9 mouse cellular contexts compared by ENCODE assay signal in genomic region chr7:80203638-80204096, GRCm38 (mm10). TPM values are rescaled to one million over a fixed set of nuclear protein-coding genes. Genes with fewer than 3 reads are reported as not detected.
DNase-seq lines count a peak whose midpoint lies in the region; ATAC-seq and TF ChIP-seq lines count a peak whose summit lies in the region.
"Had no signal": no experiment of that assay in that cellular context is flagged by ENCODE, and none has a peak within 500 bp of the region (broad histone marks: within the 10 kb centered on the region; RNA-seq: fewer than 3 reads in every experiment).

No protein-coding gene starts in this region.

- no peak overlapping the region for H3K4me3 ChIP-seq in layer of hippocampus, adult 2 months
- H3K4me3 ChIP-seq in forebrain, embryonic 16.5 days (replicated peaks; ENCODE audit: low read length), result no peak overlapping the region
- H3K4me3 ChIP-seq in liver, postnatal 0 days (ENCODE audit: low read depth, low read length), result peak overlapping the region; percentile 13; the same call in 1 of the 2 replicates
- H3K4me3 ChIP-seq: myocyte had no signal

- peaks cover 67% of the 10 kb centered on the region for H3K4me1 ChIP-seq in forebrain, embryonic 16.5 days (replicated peaks; ENCODE audit: control insufficient read depth, insufficient read depth, low read length)
- peaks cover 84% of the 10 kb centered on the region for H3K4me1 ChIP-seq in liver, postnatal 0 days (ENCODE audit: insufficient read depth)

- DNase-seq in layer of hippocampus, adult 2 months (ENCODE audit: low spot score in 2 of 2), result no peak
- no peak for DNase-seq in layer of hippocampus, postnatal 25 days (ENCODE audit: extremely low spot score in 1 of 2, low spot score in 1 of 2)
- DNase-seq in liver, postnatal 0 days, result peak; percentile 61
- DNase-seq in spleen, postnatal 36 days (ENCODE audit: low spot score in 2 of 2), result peak; percentile 88 to 89
- DNase-seq in frontal cortex, adult 2 months (ENCODE audit: extremely low spot score in 1 of 2, low spot score in 1 of 2), result no peak
- no peak for DNase-seq in kidney, adult 8-10 months
- no peak for DNase-seq in heart, postnatal 10 days

- no peak for ATAC-seq in forebrain, embryonic 16.5 days
- ATAC-seq in liver, postnatal 0 days, result no peak

- H3K36me3 ChIP-seq in forebrain, embryonic 16.5 days (ENCODE audit: control insufficient read depth, insufficient read depth), result no peaks in the 10 kb centered on the region
- H3K36me3 ChIP-seq in liver, postnatal 0 days (replicated peaks; ENCODE audit: insufficient read depth, low read length), result peaks cover 20% of the 10 kb centered on the region

- intact Hi-C loops in heart, postnatal 10 days (cut with DNase I), result no loop called here

- H3K9ac ChIP-seq in forebrain, embryonic 16.5 days (replicated peaks; ENCODE audit: low read depth, low read length), result no peak overlapping the region; the same call in 1 of the 2 replicates
- H3K9ac ChIP-seq in liver, postnatal 0 days (replicated peaks), result peak overlapping the region; percentile 27

- TF ChIP-seq CTCF in layer of hippocampus, adult 2 months (conservative IDR thresholded peaks at IDR 0.05), result no peak
- no peak for TF ChIP-seq CTCF in liver, postnatal 0 days (IDR thresholded peaks at IDR 0.05; ENCODE audit: low read depth)

- 44% methylated on average over 12 of the region's 12 CpGs for WGBS in forebrain, embryonic 16.5 days
- 26% methylated on average over 12 of the region's 12 CpGs for WGBS in liver, postnatal 0 days (ENCODE audit: insufficient replicate concordance)

- no peak overlapping the region for H3K4me2 ChIP-seq in forebrain, embryonic 16.5 days (ENCODE audit: low read length)
- H3K4me2 ChIP-seq in liver, postnatal 0 days (ENCODE audit: low read depth, low read length), result peak overlapping the region; percentile 90

- peak overlapping the region; percentile 23; the same call in 1 of the 2 replicates for H3K27ac ChIP-seq in layer of hippocampus, adult 2 months
- H3K27ac ChIP-seq in forebrain, embryonic 16.5 days (ENCODE audit: low read length), result peak overlapping the region; percentile 17; the same call in 1 of the 2 replicates
- H3K27ac ChIP-seq in liver, postnatal 0 days (ENCODE audit: low read depth), result peak overlapping the region; percentile 98

- no peaks in the 10 kb centered on the region for H3K9me3 ChIP-seq in forebrain, embryonic 16.5 days (ENCODE audit: control insufficient read depth, low read length)
- no peaks in the 10 kb centered on the region for H3K9me3 ChIP-seq in liver, postnatal 0 days (ENCODE audit: low read length)

- no peak for TF ChIP-seq EP300 in liver, postnatal 0 days (IDR thresholded peaks at IDR 0.05; ENCODE audit: low read depth)

- H3K27me3 ChIP-seq in forebrain, embryonic 16.5 days (replicated peaks; ENCODE audit: control insufficient read depth, insufficient read depth, low read length), result no peaks in the 10 kb centered on the region
- no peaks in the 10 kb centered on the region for H3K27me3 ChIP-seq in liver, postnatal 0 days (ENCODE audit: insufficient read depth, low read length)

RNA-seq across cellular contexts. Expression of gene Sema4b, which starts 17.0 kb away (rescaled TPM):
- total RNA-seq in layer of hippocampus, adult 2 months (2021), result 10 to 100 TPM; 25.7 to 27.5 TPM
- total RNA-seq in layer of hippocampus, postnatal 25 days (2021), result 10 to 100 TPM; 23.0 to 23.2 TPM
- 20.6 and 26.6 TPM in 2 replicates for polyA plus RNA-seq in forebrain, embryonic 16.5 days (2015; fragmentation: Nextera tagmentation; extraction: Ambion mirVana)
- 11.7 and 13.5 TPM in 2 replicates for polyA plus RNA-seq in liver, postnatal 0 days (2015; fragmentation: Nextera tagmentation; extraction: Ambion mirVana)
- 15.9 and 16.9 TPM in 2 replicates for polyA plus RNA-seq in frontal cortex, adult 2 months (2012; rRNA removed)
- total RNA-seq in heart, postnatal 10 days (2021), result 10 to 100 TPM; 14.7 to 16.6 TPM

RNA-seq across cellular contexts. Expression of gene Cib1, which starts 28.9 kb away (rescaled TPM):
- total RNA-seq in layer of hippocampus, adult 2 months (2021), result 10 to 100 TPM; 23.6 to 25.0 TPM
- total RNA-seq in layer of hippocampus, postnatal 25 days (2021), result 10 to 100 TPM; 23.8 to 25.2 TPM
- polyA plus RNA-seq in forebrain, embryonic 16.5 days (2015; fragmentation: Nextera tagmentation; extraction: Ambion mirVana), result 26.5 and 26.7 TPM in 2 replicates
- polyA plus RNA-seq in liver, postnatal 0 days (2015; fragmentation: Nextera tagmentation; extraction: Ambion mirVana), result 79.4 and 89.2 TPM in 2 replicates
- polyA plus RNA-seq in frontal cortex, adult 2 months (2012; rRNA removed), result 31.0 and 32.0 TPM in 2 replicates
- total RNA-seq in heart, postnatal 10 days (2021), result 10 to 100 TPM; 27.8 to 28.1 TPM

RNA-seq across cellular contexts. Expression of gene Gdpgp1, which starts 29.0 kb away (rescaled TPM):
- 1 to 10 TPM; 6.1 to 6.8 TPM for total RNA-seq in layer of hippocampus, adult 2 months (2021)
- total RNA-seq in layer of hippocampus, postnatal 25 days (2021), result 1 to 10 TPM; 6.1 to 6.9 TPM
- 3.4 and 3.9 TPM in 2 replicates for polyA plus RNA-seq in forebrain, embryonic 16.5 days (2015; fragmentation: Nextera tagmentation; extraction: Ambion mirVana)
- 1.5 and 1.6 TPM in 2 replicates for polyA plus RNA-seq in liver, postnatal 0 days (2015; fragmentation: Nextera tagmentation; extraction: Ambion mirVana)
- polyA plus RNA-seq in frontal cortex, adult 2 months (2012; rRNA removed), result 2.8 and 3.2 TPM in 2 replicates
- 1 to 10 TPM; 2.2 to 2.4 TPM for total RNA-seq in heart, postnatal 10 days (2021)

RNA-seq across cellular contexts. Expression of gene Ttll13, which starts 42.5 kb away (rescaled TPM):
- 1 to 10 TPM; 1.4 to 3.3 TPM for total RNA-seq in layer of hippocampus, adult 2 months (2021)
- total RNA-seq in layer of hippocampus, postnatal 25 days (2021), result 1 to 10 TPM; 1.8 to 2.0 TPM
- 1.0 and 1.2 TPM in 2 replicates for polyA plus RNA-seq in forebrain, embryonic 16.5 days (2015; fragmentation: Nextera tagmentation; extraction: Ambion mirVana)
- 0.43 TPM in 2 replicates for polyA plus RNA-seq in liver, postnatal 0 days (2015; fragmentation: Nextera tagmentation; extraction: Ambion mirVana)
- 0.90 and 1.7 TPM in 2 replicates for polyA plus RNA-seq in frontal cortex, adult 2 months (2012; rRNA removed)
- under 1 TPM; 0.45 to 0.74 TPM for total RNA-seq in heart, postnatal 10 days (2021)

RNA-seq across cellular contexts. Expression of gene Ngrn, which starts 57.3 kb away (rescaled TPM):
- total RNA-seq in layer of hippocampus, adult 2 months (2021), result 10 to 100 TPM; 38.5 to 42.2 TPM
- total RNA-seq in layer of hippocampus, postnatal 25 days (2021), result 10 to 100 TPM; 40.0 to 44.4 TPM
- polyA plus RNA-seq in forebrain, embryonic 16.5 days (2015; fragmentation: Nextera tagmentation; extraction: Ambion mirVana), result 66.9 and 67.9 TPM in 2 replicates
- polyA plus RNA-seq in liver, postnatal 0 days (2015; fragmentation: Nextera tagmentation; extraction: Ambion mirVana), result 20.9 and 23.1 TPM in 2 replicates
- polyA plus RNA-seq in frontal cortex, adult 2 months (2012; rRNA removed), result 62.9 and 64.6 TPM in 2 replicates
- 10 to 100 TPM; 24.0 to 27.5 TPM for total RNA-seq in heart, postnatal 10 days (2021)

Comparison
In these comparisons a context has a peak if more than half of its experiments do, and no peak if none do; other contexts are left out.
1. DNase-seq: peak in liver, postnatal 0 days (single experiment) and spleen, postnatal 36 days (2 of 2); none in layer of hippocampus, adult 2 months (0 of 2), layer of hippocampus, postnatal 25 days (0 of 2), frontal cortex, adult 2 months (0 of 2), kidney, adult 8-10 months (0 of 2) and heart, postnatal 10 days (0 of 2).
2. H3K27ac ChIP-seq: peak in every context shown above with its lines; median percentile 98 in liver, postnatal 0 days; 23 in layer of hippocampus, adult 2 months; 17 in forebrain, embryonic 16.5 days.